Mouse (Mus musculus): ENCODE results near the gene Vmn2r92. TPM values are rescaled to one million over a fixed set of nuclear protein-coding genes. Genes with fewer than 3 reads are reported as not detected.

Vmn2r92 gene
- not detected in 2 replicates for polyA plus RNA-seq (2015; fragmentation: Nextera tagmentation; extraction: Ambion mirVana)

DNA sequence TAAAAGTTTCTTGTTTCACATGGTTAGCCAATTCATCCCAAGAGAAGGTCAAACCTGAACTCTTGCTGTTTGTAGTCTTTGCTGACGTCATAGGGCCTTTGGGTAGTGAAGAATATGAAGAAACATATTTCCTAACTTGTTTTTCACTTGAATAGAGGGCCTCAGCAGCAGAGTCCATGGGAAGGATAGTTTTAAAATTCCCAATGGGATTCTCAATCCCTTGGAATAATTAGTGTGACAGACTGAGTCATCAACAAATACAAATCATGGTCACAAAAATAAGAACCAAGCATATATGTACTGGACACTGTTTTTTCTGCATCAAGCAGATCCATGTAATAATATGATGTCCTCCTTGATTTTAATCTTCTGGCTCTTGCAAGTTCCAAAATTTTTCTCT is at the start of gene Vmn2r92:
Gene Vmn2r92 (plus strand): TSS at position 301 of the 400 bp plus-strand sequence.

Other genes with a start within 250 kb of the Vmn2r92 start
- not detected in 2 replicates for gene Fpr-rs4, start 130.2 kb upstream of the Vmn2r92 start, polyA plus RNA-seq (2015; fragmentation: Nextera tagmentation; extraction: Ambion mirVana)
- gene Vmn2r124, start 102.5 kb upstream of the Vmn2r92 start, polyA plus RNA-seq (2015; fragmentation: Nextera tagmentation; extraction: Ambion mirVana), result not detected in 2 replicates
- gene Vmn2r91, start 66.9 kb upstream of the Vmn2r92 start, polyA plus RNA-seq (2015; fragmentation: Nextera tagmentation; extraction: Ambion mirVana), result not detected in 2 replicates
- gene Vmn2r94, start 125.9 kb downstream of the Vmn2r92 start, polyA plus RNA-seq (2015; fragmentation: Nextera tagmentation; extraction: Ambion mirVana), result not detected in 2 replicates
- gene Vmn2r93, start 146.2 kb downstream of the Vmn2r92 start, polyA plus RNA-seq (2015; fragmentation: Nextera tagmentation; extraction: Ambion mirVana), result not detected in 2 replicates